Mouse (Mus musculus) cortical plate, adult 2 months (tissue): Measurements from ENCODE around the gene Ddn. TPM values are rescaled to one million over a fixed set of nuclear protein-coding genes. Genes with fewer than 3 reads are reported as not detected.
"Not testable (repeated sequence)": the region's sequence is repeated elsewhere in the genome, so short reads cannot be mapped to it uniquely, and the experiment has no call there.

ENCODE experiments used
- H3K27ac ChIP-seq: fragments of 200-500 bp; 2 replicates; pipeline ENCODE4 v1.5.1; 2012; ENCODE audit warnings: low read length, control low read depth, inconsistent platforms; ENCODE audit not compliant: insufficient read depth
- H3K4me1 ChIP-seq: fragments of 200-500 bp; 2 replicates; pipeline ENCODE4 v1.6.1; 2011; ENCODE audit warnings: low read length; ENCODE audit not compliant: control insufficient read depth, insufficient read depth
- H3K4me3 ChIP-seq: fragments of 200-500 bp; 2 replicates; pipeline ENCODE4 v1.5.1; 2011; ENCODE audit warnings: mild to moderate bottlenecking, low read length, control low read depth; ENCODE audit not compliant: insufficient read depth
- CTCF ChIP-seq: fragments of 200-500 bp; IDR thresholded peaks from 2 replicates; pipeline ENCODE4 v1.5.1; 2011; ENCODE audit warnings: mild to moderate bottlenecking, control low read depth, low read length; ENCODE audit not compliant: insufficient read depth; ENCODE audit errors: extremely low read depth
- POLR2A ChIP-seq: fragments of 200-500 bp; IDR thresholded peaks from 2 replicates; pipeline ENCODE4 v1.6.1; 2011; ENCODE audit warnings: mild to moderate bottlenecking, low read length, control low read depth; ENCODE audit not compliant: insufficient read depth; ENCODE audit errors: extremely low read depth
- polyA plus RNA-seq: library from polyadenylated mRNA; depleted of rRNA; stranded (reverse); fragments of >200 nt; gene quantifications from 2 replicates; pipeline ENCODE4 v1.2.3, GENCODE M21; 2012

Ddn gene
- polyA plus RNA-seq, 1 experiment, result 723 TPM

GRCm38 (mm10) chr15:98832161-98833058 lies 23.1 kb upstream of the Ddn start:
- H3K27ac ChIP-seq, result no peak overlapping the region
- no peak for TF ChIP-seq CTCF
- no peak for TF ChIP-seq POLR2A
- no peak overlapping the region; the same call in 1 of the 2 replicates for H3K4me3 ChIP-seq
- H3K4me1 ChIP-seq, result peaks cover 2% of the 10 kb centered on the region; the same call in 1 of the 2 replicates

DNA sequence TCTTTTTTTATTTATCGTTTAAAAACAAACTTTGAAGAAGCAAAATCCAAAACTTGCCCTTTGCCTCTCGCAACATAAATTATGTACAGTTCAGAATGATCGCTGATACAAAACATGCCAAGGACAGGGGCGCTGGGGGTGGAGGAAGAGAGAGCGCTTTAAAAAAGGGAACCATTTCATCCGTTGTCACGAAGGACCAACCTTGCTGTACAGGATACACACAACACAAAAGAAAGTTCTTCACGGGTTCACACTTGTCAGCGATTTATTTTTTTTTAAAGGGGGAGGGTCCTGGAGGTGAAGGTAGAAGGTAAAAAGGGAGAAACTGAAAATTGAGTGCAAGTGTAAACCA lies 22.4 kb upstream of the Ddn start:
- Histone ChIP-seq H3K4me3 (peak overlapping the region; percentile 66), H3K27ac (peak overlapping the region; percentile 66; the same call in 1 of the 2 replicates), H3K4me1 (peaks cover 2% of the 10 kb centered on the region; the same call in 1 of the 2 replicates)
- TF ChIP-seq CTCF, result no peak
- no peak for TF ChIP-seq POLR2A

DNA sequence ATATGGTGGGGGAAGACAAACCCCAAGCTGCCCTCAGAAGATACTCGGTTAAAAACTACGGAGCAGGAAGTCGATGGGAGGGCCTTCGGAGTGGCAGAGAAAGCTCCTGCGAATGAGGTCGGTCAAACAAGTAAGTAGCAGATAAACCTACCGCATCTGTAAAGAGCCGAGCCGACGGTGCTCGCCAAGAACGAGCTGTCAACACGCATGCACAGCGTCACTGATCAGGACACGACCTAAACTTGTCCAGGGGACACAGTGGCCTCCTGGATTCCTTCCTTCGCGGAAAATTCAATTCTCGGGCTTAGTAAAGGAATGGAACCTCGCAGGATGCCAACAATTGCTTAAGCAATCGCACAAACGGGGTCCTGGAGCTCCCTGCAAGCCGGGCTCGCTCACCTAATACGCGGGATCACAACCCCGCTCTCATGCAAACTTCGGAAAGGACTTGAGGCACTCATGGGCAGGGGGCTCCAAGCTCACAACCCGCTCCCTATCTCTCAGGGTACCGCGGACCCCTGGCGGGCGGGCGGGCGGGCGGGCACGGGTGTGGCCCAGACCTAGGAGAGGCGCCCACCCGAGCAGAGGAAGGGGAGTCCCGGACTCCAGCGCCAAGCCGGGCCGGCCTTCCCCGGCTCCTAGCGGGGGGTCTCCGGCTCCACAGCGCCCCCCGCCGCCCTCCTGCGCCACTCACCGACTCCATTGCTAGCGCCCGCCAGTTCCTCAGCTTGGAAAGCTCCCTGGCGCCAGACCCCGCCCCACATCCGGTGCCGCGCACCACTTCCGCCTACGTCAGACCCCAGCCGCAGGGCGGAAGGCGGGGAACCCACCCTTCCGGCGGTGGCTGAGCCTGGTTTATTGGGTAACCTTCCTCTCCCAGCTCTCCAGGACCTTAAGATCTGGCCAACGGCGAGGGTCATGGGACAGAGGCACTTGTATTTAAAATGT lies 21.7 kb upstream of the Ddn start, which contains the start of gene Prkag1:
Gene Prkag1 (minus strand): TSS at position 786 of the 948 bp plus-strand sequence.
- TF ChIP-seq CTCF (0 out of 2 replicates have a peak, but pooled peaks have one; percentile 13), POLR2A (peak; percentile 77)

GRCm38 (mm10) chr15:98827611-98828011 lies 18.3 kb upstream of the Ddn start:
- no peak overlapping the region for H3K4me3 ChIP-seq
- TF ChIP-seq CTCF, result no peak
- TF ChIP-seq POLR2A, result no peak
- no peak overlapping the region for H3K27ac ChIP-seq
- H3K4me1 ChIP-seq, result peaks cover 2% of the 10 kb centered on the region; the same call in 1 of the 2 replicates

More for the DNA sequence above, 21.7 kb upstream of the Ddn start, which contains the start of gene Prkag1:
- H3K4me3 ChIP-seq, result peak within 1 kb of the TSS; percentile 66
- peaks cover 2% of the 10 kb centered on the region; the same call in 1 of the 2 replicates for H3K4me1 ChIP-seq
- peak within 1 kb of the TSS; percentile 66; the same call in 1 of the 2 replicates for H3K27ac ChIP-seq

- H3K27ac ChIP-seq, result no peak overlapping the region
- no peak for TF ChIP-seq POLR2A
- H3K4me1 ChIP-seq, result peaks cover 4% of the 10 kb centered on the region
- no peak overlapping the region for H3K4me3 ChIP-seq
These were observed 14.1 kb upstream of the Ddn start for GRCm38 (mm10) chr15:98823434-98823833.

GRCm38 (mm10) chr15:98822147-98822546 lies 12.9 kb upstream of the Ddn start:
- peaks cover 4% of the 10 kb centered on the region for H3K4me1 ChIP-seq
- TF ChIP-seq POLR2A (no peak), CTCF (no peak)
- no peak overlapping the region for H3K4me3 ChIP-seq
- 0 out of 2 replicates have a peak overlapping the region, but pooled peaks have one; percentile 47 for H3K27ac ChIP-seq

- peak overlapping the region; percentile 48; the same call in 1 of the 2 replicates for H3K27ac ChIP-seq
- TF ChIP-seq POLR2A (no peak), CTCF (0 out of 2 replicates have a peak, but pooled peaks have one; percentile 21)
- H3K4me3 ChIP-seq, result no peak overlapping the region
- peaks cover 4% of the 10 kb centered on the region for H3K4me1 ChIP-seq
These were observed 12.1 kb upstream of the Ddn start for GRCm38 (mm10) chr15:98821403-98821802.

- TF ChIP-seq POLR2A (no peak), CTCF (no peak)
- H3K27ac ChIP-seq, result no peak overlapping the region; the same call in 1 of the 2 replicates
- peaks cover 4% of the 10 kb centered on the region for H3K4me1 ChIP-seq
- H3K4me3 ChIP-seq, result no peak overlapping the region
These were observed 11.6 kb upstream of the Ddn start for GRCm38 (mm10) chr15:98820937-98821336.

DNA sequence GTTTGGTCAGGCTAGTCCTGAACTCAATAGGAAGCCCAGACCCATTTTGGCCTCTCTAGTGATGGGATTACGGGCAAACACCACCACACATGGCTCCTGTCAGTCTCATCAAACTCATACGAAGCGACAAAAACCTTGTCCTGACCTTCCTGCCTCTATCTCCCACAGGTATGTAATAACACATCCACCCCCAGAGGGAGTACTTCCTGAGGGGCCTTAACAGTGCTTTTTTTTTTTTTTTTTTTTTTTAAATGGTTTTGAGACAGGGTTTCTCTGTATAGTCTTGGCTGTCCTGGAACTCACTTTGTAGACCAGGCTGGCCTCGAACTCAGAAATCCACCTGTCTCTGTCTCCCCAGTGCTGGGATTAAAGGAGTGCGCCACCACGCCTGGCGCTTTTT lies 8.9 kb upstream of the Ddn start:
- Histone ChIP-seq H3K27ac (no peak overlapping the region), H3K4me1 (peaks cover 9% of the 10 kb centered on the region), H3K4me3 (no peak overlapping the region)
- TF ChIP-seq CTCF, result no peak

DNA sequence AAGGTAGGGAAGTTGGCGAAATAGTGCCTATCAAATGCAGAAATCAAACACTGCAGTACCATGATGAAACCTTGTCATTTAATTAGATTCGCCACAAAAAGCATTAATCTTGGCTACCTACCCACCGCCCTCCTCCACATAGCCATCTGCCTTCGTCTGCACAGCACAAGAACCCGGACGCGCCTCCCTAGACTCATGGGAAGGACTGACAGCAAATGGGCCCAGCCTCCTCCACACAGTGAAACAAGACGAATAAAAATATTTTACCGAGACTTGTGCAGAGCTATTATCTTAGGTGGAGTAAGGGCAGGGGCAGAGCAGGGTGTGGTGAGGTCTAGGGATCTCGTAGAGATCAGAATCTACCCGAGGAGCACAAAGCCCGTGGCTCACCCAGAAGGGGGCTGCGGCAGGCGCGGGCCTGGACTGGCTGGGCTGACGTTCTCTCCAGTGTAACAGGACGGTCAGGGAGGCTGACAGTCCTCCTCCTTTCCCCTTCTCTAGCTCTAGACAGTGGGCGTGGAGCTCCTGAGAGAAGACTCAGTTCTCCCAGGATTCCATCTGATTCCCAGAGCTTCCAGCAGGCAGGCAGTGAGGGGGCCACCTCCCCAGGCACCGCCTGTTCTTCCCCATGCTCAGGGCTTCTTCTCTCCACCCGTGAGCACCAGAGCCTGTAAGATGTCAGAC lies 3.6 kb upstream of the Ddn start:
- Histone ChIP-seq H3K4me1 (peaks cover 11% of the 10 kb centered on the region), H3K4me3 (no peak overlapping the region; the same call in 1 of the 2 replicates), H3K27ac (peak overlapping the region; percentile 91)
- TF ChIP-seq POLR2A (peak; percentile 46; the same call in 1 of the 2 replicates), CTCF (no peak)

GRCm38 (mm10) chr15:98810212-98810611 lies 922 bp upstream of the Ddn start:
- H3K4me1 ChIP-seq, result peaks cover 11% of the 10 kb centered on the region
- not testable (repeated sequence) for H3K4me3 ChIP-seq
- H3K27ac ChIP-seq, result peak overlapping the region; percentile 54
